Mouse (Mus musculus): ENCODE data around the gene Cep57. TPM values are rescaled to one million over a fixed set of nuclear protein-coding genes. Genes with fewer than 3 reads are reported as not detected.

Cep57 gene
- 10 to 100 TPM; 30.3 to 31.3 TPM for total RNA-seq (2023)

DNA sequence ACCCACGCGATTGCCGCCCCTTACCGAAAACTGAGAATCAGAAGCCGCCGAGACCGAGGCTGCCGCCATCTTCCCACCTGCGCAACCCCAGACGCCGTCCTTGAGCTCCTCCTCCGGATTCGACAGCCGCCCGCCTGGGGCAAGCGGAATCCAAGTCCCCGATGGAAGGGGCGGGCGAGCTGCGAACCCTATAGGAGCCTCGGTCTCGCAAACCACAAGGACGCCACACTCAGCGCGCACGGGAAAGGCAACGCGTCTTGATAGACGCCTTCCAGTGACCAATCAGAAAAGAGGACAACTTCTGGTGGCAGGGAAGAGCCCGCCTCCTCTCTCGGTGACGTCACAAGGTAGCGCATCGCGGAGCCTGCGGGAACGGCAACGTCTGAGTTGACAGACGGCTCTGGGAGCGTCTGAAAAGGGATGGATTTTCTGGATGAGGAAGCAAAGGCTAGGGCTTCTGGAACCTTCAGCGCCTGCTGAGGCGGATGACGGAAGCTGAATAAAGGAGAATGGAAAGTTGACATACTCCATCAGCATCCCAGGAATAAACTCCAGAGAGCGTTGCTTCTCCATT, at the start of gene Cep57:
Gene Cep57, minus strand, starts transcription at position 276 of the 574 bp plus-strand sequence.

DNA sequence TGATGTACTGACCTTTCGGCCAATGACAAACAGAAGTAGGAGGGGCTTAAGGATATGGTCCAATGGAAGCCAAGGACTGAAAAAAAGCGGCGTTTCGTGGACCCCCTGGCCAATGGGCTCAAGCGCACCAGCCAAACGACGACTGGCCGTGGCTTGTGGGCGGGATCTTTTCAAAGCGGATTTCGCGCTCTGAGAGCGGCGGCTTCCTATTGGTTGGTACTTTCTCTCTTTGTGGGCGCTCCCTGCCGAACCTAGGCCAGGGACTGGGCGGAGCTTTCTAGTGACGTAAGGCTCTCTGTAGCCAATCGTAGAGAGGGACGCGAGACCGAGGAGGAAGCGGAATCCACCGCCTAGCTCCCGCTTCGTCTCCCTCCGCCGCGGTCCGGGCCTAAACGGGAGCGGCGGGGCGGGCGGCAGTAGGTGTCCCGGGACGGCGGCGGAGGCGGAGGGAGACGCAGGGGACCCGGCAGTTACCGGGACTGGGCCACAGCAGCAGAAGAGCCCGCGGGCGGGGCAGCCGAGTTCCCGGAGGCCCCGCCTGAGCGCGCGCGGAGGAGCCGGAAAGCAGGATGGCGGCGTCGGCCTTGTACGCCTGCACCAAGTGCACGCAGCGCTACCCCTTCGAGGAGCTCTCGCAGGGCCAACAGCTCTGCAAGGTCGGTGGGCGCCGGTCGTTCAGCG, 639 bp upstream of the Cep57 start, which contains the start of gene Fam76b:
Gene Fam76b, plus strand, starts transcription at position 311 of the 681 bp plus-strand sequence.

Other genes starting within 250 kb of the Cep57 start
- gene Mtmr2, start 78.7 kb downstream of the Cep57 start, total RNA-seq (2023), result 10 to 100 TPM; 26.3 to 33.0 TPM
- 10 to 100 TPM; 36.1 to 38.6 TPM for gene Fam76b, start 609 bp upstream of the Cep57 start, total RNA-seq (2023)

All from neutrophil, adult 83 days (primary cell).